ENCODE assay signal across 7 mouse cellular contexts in the genomic region with DNA sequence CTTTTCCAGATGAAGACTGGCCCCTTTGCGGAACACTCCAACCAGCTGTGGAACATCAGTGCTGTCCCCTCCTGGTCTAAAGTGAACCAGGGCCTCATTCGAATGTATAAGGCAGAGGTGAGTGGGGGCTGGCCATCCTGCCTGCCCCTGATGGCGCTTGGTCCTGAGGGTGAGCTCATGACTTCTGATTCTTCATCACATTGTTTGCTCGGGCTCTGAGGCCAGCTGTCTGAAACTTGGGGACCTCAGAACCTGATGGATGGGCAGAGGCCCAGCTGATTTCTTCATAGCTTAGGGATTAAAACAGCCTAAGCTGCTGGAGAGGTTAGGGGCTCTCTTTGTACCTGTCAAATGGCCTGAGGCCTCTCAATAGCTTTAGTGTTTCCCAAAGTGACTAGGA. TPM values are rescaled to one million over a fixed set of nuclear protein-coding genes. Genes with fewer than 3 reads are reported as not detected.
DNase-seq lines count a peak whose midpoint lies in the region; ATAC-seq lines count a peak whose summit lies in the region.

No protein-coding gene starts in this region.

- DNase-seq in lung, postnatal 25 days (ENCODE audit: low spot score), result no peak
- DNase-seq in forebrain, embryonic 14.5 days (ENCODE audit: low spot score), result no peak
- no peak for DNase-seq in limb, embryonic 11.5 days (ENCODE audit: low spot score)
- no peak for DNase-seq in adrenal gland, adult 2 months
- no peak for DNase-seq in layer of hippocampus, postnatal 36 days

- no peak overlapping the region for H3K4me3 ChIP-seq in lung, embryonic 16.5 days (ENCODE audit: low read length)
- H3K4me3 ChIP-seq in forebrain, embryonic 14.5 days (ENCODE audit: low read depth, low read length), result no peak overlapping the region
- no peak overlapping the region for H3K4me3 ChIP-seq in limb, embryonic 11.5 days (ENCODE audit: low read depth, low read length)
- H3K4me3 ChIP-seq in stomach, embryonic 15.5 days (replicated peaks), result no peak overlapping the region; the same call in 1 of the 2 replicates

- H3K27ac ChIP-seq in lung, embryonic 16.5 days (ENCODE audit: low read length), result peak overlapping the region; percentile 99
- H3K27ac ChIP-seq in forebrain, embryonic 14.5 days (ENCODE audit: low read depth, low read length), result no peak overlapping the region; the same call in 1 of the 2 replicates
- peak overlapping the region; percentile 100 for H3K27ac ChIP-seq in limb, embryonic 11.5 days (replicated peaks; ENCODE audit: low read depth, low read length)
- H3K27ac ChIP-seq in stomach, embryonic 15.5 days, result peak overlapping the region; percentile 99

- WGBS in lung, embryonic 16.5 days, result 35% methylated on average over 4 of the region's 4 CpGs
- 70% methylated on average over 4 of the region's 4 CpGs for WGBS in forebrain, embryonic 14.5 days
- 72% methylated on average over 4 of the region's 4 CpGs for WGBS in limb, embryonic 11.5 days
- 24% methylated on average over 4 of the region's 4 CpGs for WGBS in stomach, embryonic 15.5 days

- peak overlapping the region; percentile 61 for H3K4me2 ChIP-seq in lung, embryonic 16.5 days (ENCODE audit: low read depth, low read length)
- H3K4me2 ChIP-seq in forebrain, embryonic 14.5 days (ENCODE audit: low read length), result no peak overlapping the region
- H3K4me2 ChIP-seq in limb, embryonic 11.5 days (ENCODE audit: low read depth, severe bottlenecking), result no peak overlapping the region
- H3K4me2 ChIP-seq in stomach, embryonic 15.5 days, result peak overlapping the region; percentile 62; the same call in 1 of the 2 replicates

- H3K36me3 ChIP-seq in lung, embryonic 16.5 days (ENCODE audit: control insufficient read depth, insufficient read depth, low read length), result peaks cover 22% of the 10 kb centered on the region
- peaks cover 60% of the 10 kb centered on the region for H3K36me3 ChIP-seq in forebrain, embryonic 14.5 days (ENCODE audit: control insufficient read depth, insufficient read depth, low read length)
- peaks cover 27% of the 10 kb centered on the region for H3K36me3 ChIP-seq in limb, embryonic 11.5 days (ENCODE audit: control insufficient read depth, insufficient read depth, low read length)
- H3K36me3 ChIP-seq in stomach, embryonic 15.5 days, result peaks cover 25% of the 10 kb centered on the region

- H3K9me3 ChIP-seq in lung, embryonic 16.5 days (ENCODE audit: control insufficient read depth, low read length), result no peaks in the 10 kb centered on the region
- no peaks in the 10 kb centered on the region for H3K9me3 ChIP-seq in forebrain, embryonic 14.5 days (replicated peaks; ENCODE audit: control insufficient read depth, low read length)
- no peaks in the 10 kb centered on the region for H3K9me3 ChIP-seq in limb, embryonic 11.5 days (ENCODE audit: control insufficient read depth, low read length)
- no peaks in the 10 kb centered on the region for H3K9me3 ChIP-seq in stomach, embryonic 15.5 days

- peaks cover 60% of the 10 kb centered on the region for H3K4me1 ChIP-seq in lung, embryonic 16.5 days (replicated peaks; ENCODE audit: control insufficient read depth, insufficient read depth, low read length)
- H3K4me1 ChIP-seq in forebrain, embryonic 14.5 days (ENCODE audit: control insufficient read depth, insufficient read depth, low read length), result peaks cover 23% of the 10 kb centered on the region
- peaks cover 54% of the 10 kb centered on the region for H3K4me1 ChIP-seq in limb, embryonic 11.5 days (ENCODE audit: control insufficient read depth, insufficient read depth, low read length)
- peaks cover 67% of the 10 kb centered on the region for H3K4me1 ChIP-seq in stomach, embryonic 15.5 days

- no peak for ATAC-seq in lung, embryonic 16.5 days (ENCODE audit: low read depth)
- ATAC-seq in forebrain, embryonic 14.5 days, result no peak
- ATAC-seq in limb, embryonic 11.5 days (ENCODE audit: insufficient number of reproducible peaks, low FRiP score, low TSS enrichment, low read depth), result no peak
- ATAC-seq in stomach, embryonic 15.5 days (ENCODE audit: insufficient read depth, low FRiP score, low read depth), result no peak

- peak overlapping the region; percentile 72 for H3K9ac ChIP-seq in lung, embryonic 16.5 days (ENCODE audit: low read length)
- peak overlapping the region; percentile 64 for H3K9ac ChIP-seq in forebrain, embryonic 14.5 days (ENCODE audit: low read length)
- no peak overlapping the region for H3K9ac ChIP-seq in limb, embryonic 11.5 days (ENCODE audit: low read length)
- no peak overlapping the region for H3K9ac ChIP-seq in stomach, embryonic 15.5 days

- H3K27me3 ChIP-seq in lung, embryonic 16.5 days (ENCODE audit: control insufficient read depth, insufficient read depth, low read depth, low read length), result no peaks in the 10 kb centered on the region
- H3K27me3 ChIP-seq in forebrain, embryonic 14.5 days (replicated peaks; ENCODE audit: control insufficient read depth, insufficient read depth, low read length), result no peaks in the 10 kb centered on the region
- H3K27me3 ChIP-seq in limb, embryonic 11.5 days (ENCODE audit: control insufficient read depth, insufficient read depth, low read length), result no peaks in the 10 kb centered on the region
- H3K27me3 ChIP-seq in stomach, embryonic 15.5 days (replicated peaks), result no peaks in the 10 kb centered on the region

RNA-seq across cellular contexts. Expression of gene Ptpa, which starts 27.4 kb away (rescaled TPM):
- polyA plus RNA-seq in lung, embryonic 16.5 days (2015; fragmentation: Nextera tagmentation; extraction: Ambion mirVana), result 163 TPM in 2 replicates
- 66.6 and 88.4 TPM in 2 replicates for polyA plus RNA-seq in forebrain, embryonic 14.5 days (2014; fragmentation: Nextera tagmentation; extraction: Ambion mirVana)
- polyA plus RNA-seq in limb, embryonic 11.5 days (2014; fragmentation: Nextera tagmentation; extraction: Ambion mirVana), result 74.4 and 83.3 TPM in 2 replicates
- 128 and 137 TPM in 2 replicates for polyA plus RNA-seq in stomach, embryonic 15.5 days (2015; fragmentation: Nextera tagmentation; extraction: Ambion mirVana)
- 100 to 1,000 TPM; 124 to 147 TPM for total RNA-seq in adrenal gland, adult 2 months (2021)
- 235 and 242 TPM in 2 replicates for polyA plus RNA-seq in adrenal gland, adult 2 months (2012; rRNA removed)
- total RNA-seq in layer of hippocampus, postnatal 36 days (2021), result 100 to 1,000 TPM; 166 to 168 TPM

RNA-seq across cellular contexts. Expression of gene Crat, which starts 27.7 kb away (rescaled TPM):
- 39.3 and 42.4 TPM in 2 replicates for polyA plus RNA-seq in lung, embryonic 16.5 days (2015; fragmentation: Nextera tagmentation; extraction: Ambion mirVana)
- 26.8 and 31.9 TPM in 2 replicates for polyA plus RNA-seq in forebrain, embryonic 14.5 days (2014; fragmentation: Nextera tagmentation; extraction: Ambion mirVana)
- 25.6 and 27.9 TPM in 2 replicates for polyA plus RNA-seq in limb, embryonic 11.5 days (2014; fragmentation: Nextera tagmentation; extraction: Ambion mirVana)
- polyA plus RNA-seq in stomach, embryonic 15.5 days (2015; fragmentation: Nextera tagmentation; extraction: Ambion mirVana), result 22.2 and 24.2 TPM in 2 replicates
- 100 to 1,000 TPM; 216 to 274 TPM for total RNA-seq in adrenal gland, adult 2 months (2021)
- polyA plus RNA-seq in adrenal gland, adult 2 months (2012; rRNA removed), result 326 and 448 TPM in 2 replicates
- total RNA-seq in layer of hippocampus, postnatal 36 days (2021), result 10 to 100 TPM; 42.5 to 46.1 TPM

RNA-seq across cellular contexts. Expression of gene Ier5l, which starts 30.7 kb away (rescaled TPM):
- 1.1 and 1.5 TPM in 2 replicates for polyA plus RNA-seq in lung, embryonic 16.5 days (2015; fragmentation: Nextera tagmentation; extraction: Ambion mirVana)
- polyA plus RNA-seq in forebrain, embryonic 14.5 days (2014; fragmentation: Nextera tagmentation; extraction: Ambion mirVana), result 3.0 and 3.6 TPM in 2 replicates
- polyA plus RNA-seq in limb, embryonic 11.5 days (2014; fragmentation: Nextera tagmentation; extraction: Ambion mirVana), result 7.1 and 9.7 TPM in 2 replicates
- 3.2 and 3.3 TPM in 2 replicates for polyA plus RNA-seq in stomach, embryonic 15.5 days (2015; fragmentation: Nextera tagmentation; extraction: Ambion mirVana)
- 1 to 10 TPM; 2.4 to 7.8 TPM for total RNA-seq in adrenal gland, adult 2 months (2021)
- 30.6 and 39.4 TPM in 2 replicates for polyA plus RNA-seq in adrenal gland, adult 2 months (2012; rRNA removed)
- 10 to 100 TPM; 10.4 to 12.7 TPM for total RNA-seq in layer of hippocampus, postnatal 36 days (2021)

RNA-seq across cellular contexts. Expression of gene Dolpp1, which starts 51.2 kb away (rescaled TPM):
- 49.6 and 52.6 TPM in 2 replicates for polyA plus RNA-seq in lung, embryonic 16.5 days (2015; fragmentation: Nextera tagmentation; extraction: Ambion mirVana)
- 48.1 and 57.8 TPM in 2 replicates for polyA plus RNA-seq in forebrain, embryonic 14.5 days (2014; fragmentation: Nextera tagmentation; extraction: Ambion mirVana)
- polyA plus RNA-seq in limb, embryonic 11.5 days (2014; fragmentation: Nextera tagmentation; extraction: Ambion mirVana), result 33.0 and 33.1 TPM in 2 replicates
- polyA plus RNA-seq in stomach, embryonic 15.5 days (2015; fragmentation: Nextera tagmentation; extraction: Ambion mirVana), result 42.5 and 45.5 TPM in 2 replicates
- total RNA-seq in adrenal gland, adult 2 months (2021), result 10 to 100 TPM; 16.5 to 21.9 TPM
- 70.6 and 82.0 TPM in 2 replicates for polyA plus RNA-seq in adrenal gland, adult 2 months (2012; rRNA removed)
- total RNA-seq in layer of hippocampus, postnatal 36 days (2021), result 10 to 100 TPM; 26.8 to 28.6 TPM

Comparison
In these comparisons a context has a peak if more than half of its experiments do, and no peak if none do; other contexts are left out.
1. H3K4me2 ChIP-seq: peak in lung, embryonic 16.5 days (single experiment) and stomach, embryonic 15.5 days (single experiment); none in forebrain, embryonic 14.5 days (single experiment) and limb, embryonic 11.5 days (single experiment).
2. H3K9ac ChIP-seq: peak in lung, embryonic 16.5 days (single experiment) and forebrain, embryonic 14.5 days (single experiment); none in limb, embryonic 11.5 days (single experiment) and stomach, embryonic 15.5 days (single experiment).